Mouse (Mus musculus) ES-E14 (cell line): ENCODE measurements around the gene Malsu1.

Experiments
- HCFC1 ChIP-seq: IDR thresholded peaks from 2 replicates; pipeline ENCODE4 v1.6.1; 2012; ENCODE audit warnings: low read length, inconsistent platforms, borderline replicate concordance; ENCODE audit not compliant: insufficient read depth
- ZC3H11A ChIP-seq: IDR thresholded peaks from 2 replicates; pipeline ENCODE4 v1.6.1; 2012; ENCODE audit warnings: low read depth, mild to moderate bottlenecking, inconsistent platforms, low read length, borderline replicate concordance

- no peak for TF ChIP-seq ZC3H11A
- TF ChIP-seq HCFC1, result no peak
Observed at GRCm38 (mm10) chr6:49116241-49116640, 42.6 kb downstream of the Malsu1 start.
